Mouse (Mus musculus) embryonic facial prominence, embryonic 14.5 days (tissue): ENCODE results near the gene Cln5. TPM values are rescaled to one million over a fixed set of nuclear protein-coding genes. Genes with fewer than 3 reads are reported as not detected.

Experiments
- ATAC-seq: fragments of 200-750 bp; cut with Nextera tagmentation; 2 replicates; pipeline ENCODE4 v1.8.0; 2017; ENCODE audit warnings: low read depth, moderate number of reproducible peaks, moderate TSS enrichment
- DNase-seq: peaks from one replicate; pipeline ENCODE4 v3.0.0-alpha.2; 2015; ENCODE audit warnings: low spot score
- H3K27ac ChIP-seq: fragments of 300-500 bp; sonication (generic); replicated peaks from 2 replicates; pipeline ENCODE4 v1.5.1; 2014; ENCODE audit warnings: low read depth, mild to moderate bottlenecking, low read length, moderate library complexity
- H3K27me3 ChIP-seq: fragments of 300-500 bp; sonication (generic); replicated peaks from 2 replicates; pipeline ENCODE4 v1.6.1; 2014; ENCODE audit warnings: low read length; ENCODE audit not compliant: control insufficient read depth, insufficient read depth
- H3K36me3 ChIP-seq: fragments of 300-500 bp; sonication (generic); 2 replicates; pipeline ENCODE4 v1.6.1; 2014; ENCODE audit warnings: low read length, mixed read lengths; ENCODE audit not compliant: control insufficient read depth, insufficient read depth
- H3K4me1 ChIP-seq: fragments of 300-500 bp; sonication (generic); 2 replicates; pipeline ENCODE4 v1.6.1; 2014; ENCODE audit warnings: antibody characterized with exemption, low read length; ENCODE audit not compliant: control insufficient read depth, insufficient read depth
- H3K4me2 ChIP-seq: fragments of 300-500 bp; sonication (generic); 2 replicates; pipeline ENCODE4 v1.6.1; 2014; ENCODE audit warnings: low read depth, mild to moderate bottlenecking, low read length, moderate library complexity, mixed read lengths
- H3K4me3 ChIP-seq: fragments of 300-500 bp; sonication (generic); 2 replicates; pipeline ENCODE4 v1.5.1; 2014; ENCODE audit warnings: low read depth, mild to moderate bottlenecking, low read length
- H3K9ac ChIP-seq: fragments of 300-500 bp; sonication (generic); 2 replicates; pipeline ENCODE4 v1.6.1; 2014; ENCODE audit warnings: low read depth, mild to moderate bottlenecking, low read length, moderate library complexity, mixed read lengths
- H3K9me3 ChIP-seq: fragments of 300-500 bp; sonication (generic); 2 replicates; pipeline ENCODE4 v1.6.1; 2016; ENCODE audit warnings: low read length; ENCODE audit not compliant: control insufficient read depth
- WGBS: fragments of 180-500 bp; shearing (Covaris S2); extraction: QIAGEN DNeasy Blood & Tissue Kit; methylation state at CpG from one replicate; pipeline ENCODE4 v1.1.7; 2014; 5-methylcytosine and 5-hydroxymethylcytosine counted together
- polyA plus RNA-seq: library from polyadenylated mRNA; unstranded; fragments of >200 nt; fragmentation: Nextera tagmentation; extraction: Ambion mirVana; gene quantifications from 2 replicates; pipeline ENCODE4 v1.2.1, GENCODE M21; 2014

Gene Cln5
- polyA plus RNA-seq = 34.3 and 34.9 TPM in 2 replicates

DNA sequence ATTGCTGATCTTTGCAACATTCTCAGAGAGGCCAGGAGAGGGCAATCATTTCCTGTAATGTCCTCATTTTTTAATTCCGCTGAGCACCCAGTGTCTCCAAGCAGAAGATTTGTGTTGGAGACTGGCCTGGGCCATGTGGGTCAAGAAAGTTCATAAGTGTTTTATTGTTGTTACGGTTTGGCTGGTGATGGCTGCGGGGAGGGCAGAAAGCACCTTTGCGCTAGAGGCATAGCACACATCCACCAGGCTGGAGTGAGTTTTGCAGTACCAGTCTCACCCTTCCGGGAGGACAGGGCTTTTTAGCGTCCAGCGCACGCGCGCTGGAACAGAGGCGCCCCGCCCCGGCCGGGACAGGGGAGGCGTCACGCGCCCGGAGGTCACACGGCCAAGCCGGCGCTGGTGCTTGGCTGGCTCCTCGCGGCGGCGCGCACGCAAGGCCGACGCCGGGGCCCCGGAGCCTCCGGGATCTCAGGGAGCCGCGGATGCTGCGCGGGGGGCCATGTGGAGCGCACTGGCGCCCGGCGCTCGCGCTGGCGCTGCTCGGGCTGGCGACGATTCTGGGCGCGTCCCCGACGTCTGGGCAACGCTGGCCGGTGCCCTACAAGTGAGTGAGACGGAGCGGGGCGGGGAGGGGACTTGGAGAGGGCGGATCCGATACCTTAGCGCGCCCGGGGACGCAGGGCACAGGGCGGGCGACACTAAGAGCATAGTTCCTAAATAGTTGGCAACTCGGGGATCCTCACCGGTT lies at the start of gene Cln5:
Gene Cln5 (plus strand): TSS at position 353 of the 748 bp plus-strand sequence.
- Histone ChIP-seq H3K27me3 (no peaks in the 10 kb centered on the region), H3K4me3 (peak within 1 kb of the TSS; percentile 61), H3K9me3 (no peaks in the 10 kb centered on the region), H3K4me2 (peak within 1 kb of the TSS; percentile 83), H3K4me1 (no peaks in the 10 kb centered on the region), H3K36me3 (peaks cover 24% of the 10 kb centered on the region), H3K9ac (peak within 1 kb of the TSS; percentile 73), H3K27ac (peak within 1 kb of the TSS; percentile 77)
- ATAC-seq (peak; percentile 98), DNase-seq (peak; percentile 97)
- 0% methylated on average over 29 of the region's 65 CpGs for WGBS

- Histone ChIP-seq H3K27ac (no peak overlapping the region), H3K9me3 (no peaks in the 10 kb centered on the region), H3K4me3 (no peak overlapping the region), H3K36me3 (no peaks in the 10 kb centered on the region), H3K4me1 (no peaks in the 10 kb centered on the region), H3K27me3 (no peaks in the 10 kb centered on the region), H3K4me2 (no peak overlapping the region), H3K9ac (no peak overlapping the region)
- ATAC-seq (no peak), DNase-seq (no peak)
- WGBS = 75% methylated on average over 2 of the region's 2 CpGs
Measured at GRCm38 (mm10) chr14:103029203-103029602, 40.8 kb upstream of the Cln5 start.

DNA sequence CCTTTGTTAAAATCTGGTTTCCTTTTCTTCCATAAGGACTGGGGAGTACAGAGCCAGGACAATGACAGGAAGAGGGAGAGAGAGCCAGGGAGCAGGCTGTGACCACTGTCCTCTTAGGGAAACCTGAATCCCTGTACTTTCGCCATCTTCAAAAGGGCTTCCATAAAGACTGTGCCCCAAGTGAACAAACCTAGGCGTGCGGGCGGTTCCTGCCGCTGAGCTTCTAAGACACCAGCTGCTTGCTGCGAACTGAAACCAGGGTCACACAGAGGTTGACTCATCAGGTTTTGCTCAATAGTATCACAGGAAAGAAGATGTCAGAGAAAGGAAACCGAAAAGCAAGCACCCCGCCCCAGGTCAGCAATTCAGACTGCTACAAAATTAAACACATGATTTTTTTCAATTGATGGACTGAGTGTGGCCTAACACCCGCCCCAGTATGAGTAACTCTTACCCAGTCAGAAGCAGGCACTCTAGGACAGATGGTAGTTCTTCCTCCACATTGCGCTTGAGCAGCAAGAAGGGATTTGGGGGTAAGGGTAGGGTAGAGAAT lies 36.7 kb upstream of the Cln5 start:
- H3K4me3 ChIP-seq = no peak overlapping the region
- H3K4me2 ChIP-seq = no peak overlapping the region
- H3K36me3 ChIP-seq = no peaks in the 10 kb centered on the region
- peak; percentile 27 for DNase-seq
- no peaks in the 10 kb centered on the region for H3K27me3 ChIP-seq
- 71% methylated on average over 10 of the region's 10 CpGs for WGBS
- no peaks in the 10 kb centered on the region for H3K4me1 ChIP-seq
- no peak; the same call in 1 of the 2 replicates for ATAC-seq
- H3K27ac ChIP-seq = no peak overlapping the region
- no peaks in the 10 kb centered on the region for H3K9me3 ChIP-seq
- H3K9ac ChIP-seq = no peak overlapping the region

DNA sequence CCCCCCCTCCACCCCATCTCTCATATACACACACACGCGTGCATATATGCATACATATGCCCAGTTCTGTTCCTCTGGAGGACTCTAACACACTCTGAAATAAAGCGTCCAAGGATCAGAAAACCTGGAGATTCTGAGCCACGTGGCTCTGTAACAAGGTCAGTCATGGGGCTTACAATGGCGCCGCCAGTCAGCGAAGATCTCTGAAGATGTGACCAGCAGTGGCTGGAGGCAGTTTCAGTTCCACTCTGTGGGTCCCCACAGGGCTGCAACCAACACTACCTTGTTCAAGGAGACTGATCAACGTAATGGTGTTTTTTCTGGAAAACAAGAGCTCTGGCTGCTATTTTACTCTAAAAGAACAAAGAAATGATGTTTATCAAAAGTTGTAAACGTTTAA lies 35.9 kb upstream of the Cln5 start:
- Histone ChIP-seq H3K36me3 (no peaks in the 10 kb centered on the region), H3K4me1 (no peaks in the 10 kb centered on the region), H3K4me3 (no peak overlapping the region), H3K4me2 (no peak overlapping the region), H3K9ac (no peak overlapping the region), H3K27me3 (no peaks in the 10 kb centered on the region), H3K9me3 (no peaks in the 10 kb centered on the region), H3K27ac (no peak overlapping the region)
- ATAC-seq (no peak), DNase-seq (no peak)
- 82% methylated on average over 9 of the region's 9 CpGs for WGBS

DNA sequence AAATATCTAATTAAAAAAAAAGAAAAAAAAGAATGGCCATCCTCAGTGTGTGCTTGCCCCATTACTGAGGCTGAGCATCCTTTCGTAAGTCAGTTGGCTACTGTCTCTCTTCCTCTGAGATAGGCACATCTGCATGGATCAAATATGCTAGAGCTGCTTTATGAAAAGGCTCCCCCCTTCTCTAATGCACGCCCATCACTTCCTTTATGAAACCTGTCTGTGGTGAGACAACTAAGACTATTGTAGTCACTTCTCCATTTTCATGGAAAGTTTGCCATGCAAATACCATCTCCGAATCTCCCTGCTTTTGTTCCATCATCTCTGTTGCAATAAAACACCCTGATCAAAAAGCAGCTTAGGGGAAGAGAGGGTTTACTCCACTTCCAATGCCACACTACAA lies 33.0 kb upstream of the Cln5 start:
- Histone ChIP-seq H3K27me3 (no peaks in the 10 kb centered on the region), H3K27ac (no peak overlapping the region), H3K9ac (no peak overlapping the region), H3K9me3 (no peaks in the 10 kb centered on the region), H3K4me1 (no peaks in the 10 kb centered on the region), H3K4me3 (no peak overlapping the region), H3K36me3 (no peaks in the 10 kb centered on the region), H3K4me2 (no peak overlapping the region)
- ATAC-seq = no peak
- WGBS = 89% methylated on average over 3 of the region's 3 CpGs
- no peak for DNase-seq

DNA sequence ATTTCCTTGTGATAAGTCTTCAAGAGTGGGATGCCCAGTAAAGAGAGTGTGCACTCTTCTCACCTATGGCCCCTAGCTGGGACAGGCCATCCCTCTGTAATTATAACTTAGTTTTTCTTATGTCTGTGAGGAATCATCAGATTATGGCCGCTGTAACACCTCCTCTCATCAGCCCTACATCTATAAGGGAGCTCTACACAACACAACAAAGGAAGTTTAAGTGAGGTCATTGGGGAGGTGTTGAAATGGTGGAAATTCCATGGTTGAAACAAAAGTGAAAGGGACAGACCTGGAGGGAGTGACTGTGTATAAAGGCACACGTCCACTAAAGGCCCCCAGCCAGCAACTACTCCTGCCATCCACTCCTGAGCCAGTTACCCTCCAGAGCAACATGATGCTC lies 23.3 kb upstream of the Cln5 start, which contains the start of gene Acod1:
Gene Acod1 (plus strand): TSS at position 301 of the 400 bp plus-strand sequence.
- Histone ChIP-seq H3K36me3 (no peaks in the 10 kb centered on the region), H3K4me1 (no peaks in the 10 kb centered on the region), H3K9ac (no peak within 1 kb of the TSS), H3K4me2 (no peak within 1 kb of the TSS), H3K27ac (no peak within 1 kb of the TSS), H3K9me3 (no peaks in the 10 kb centered on the region), H3K4me3 (no peak within 1 kb of the TSS), H3K27me3 (no peaks in the 10 kb centered on the region)
- DNase-seq (no peak), ATAC-seq (no peak)
- WGBS = 81% methylated on average over 2 of the region's 2 CpGs

- Histone ChIP-seq H3K36me3 (no peaks in the 10 kb centered on the region), H3K4me3 (no peak overlapping the region), H3K9ac (no peak overlapping the region), H3K27ac (no peak overlapping the region), H3K9me3 (no peaks in the 10 kb centered on the region), H3K4me1 (no peaks in the 10 kb centered on the region), H3K4me2 (no peak overlapping the region), H3K27me3 (no peaks in the 10 kb centered on the region)
- no peak for ATAC-seq
- 85% methylated on average over 11 of the region's 11 CpGs for WGBS
- no peak for DNase-seq
Measured at GRCm38 (mm10) chr14:103048292-103049086, 21.5 kb upstream of the Cln5 start.

- no peak overlapping the region for H3K9ac ChIP-seq
- H3K4me2 ChIP-seq = no peak overlapping the region
- DNase-seq (peak; percentile 70), ATAC-seq (peak; percentile 86)
- H3K9me3 ChIP-seq = no peaks in the 10 kb centered on the region
- H3K27me3 ChIP-seq = no peaks in the 10 kb centered on the region
- no peak overlapping the region for H3K4me3 ChIP-seq
- H3K27ac ChIP-seq = no peak overlapping the region
- H3K36me3 ChIP-seq = no peaks in the 10 kb centered on the region
- WGBS = 34% methylated on average over 8 of the region's 8 CpGs
- H3K4me1 ChIP-seq = no peaks in the 10 kb centered on the region
Measured at GRCm38 (mm10) chr14:103051159-103051769, 18.8 kb upstream of the Cln5 start.
